Mouse (Mus musculus) ES-E14 (cell line): Measurements from ENCODE around the gene Cisd1.

Experiments
- HCFC1 ChIP-seq: IDR thresholded peaks from 2 replicates; pipeline ENCODE4 v1.6.1; 2012; ENCODE audit warnings: low read length, inconsistent platforms, borderline replicate concordance; ENCODE audit not compliant: insufficient read depth
- ZC3H11A ChIP-seq: IDR thresholded peaks from 2 replicates; pipeline ENCODE4 v1.6.1; 2012; ENCODE audit warnings: low read depth, mild to moderate bottlenecking, inconsistent platforms, low read length, borderline replicate concordance
- ZNF384 ChIP-seq: IDR thresholded peaks from 2 replicates; pipeline ENCODE4 v1.6.1; 2012; ENCODE audit warnings: low read depth, low read length, inconsistent platforms

DNA sequence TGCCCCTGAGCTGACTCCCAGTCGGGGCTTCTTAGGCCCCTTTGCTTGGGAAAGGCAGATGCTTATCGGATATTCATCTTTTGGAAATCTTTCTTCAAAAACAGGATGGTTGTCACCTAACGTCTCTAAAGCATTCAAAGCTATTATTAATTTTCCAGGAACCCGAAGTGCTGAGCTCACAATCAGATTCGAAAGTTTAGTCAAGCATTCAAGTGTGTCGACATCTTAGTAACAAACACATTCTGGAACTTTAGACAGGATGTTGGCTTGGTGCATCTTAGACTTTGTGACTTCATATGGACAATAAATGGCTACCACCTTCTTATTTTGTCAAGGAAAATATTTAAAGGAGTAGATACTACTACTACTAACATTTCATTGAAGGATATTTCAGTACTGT lies 16.4 kb downstream of the Cisd1 start:
- TF ChIP-seq ZC3H11A: no peak
- no peak for TF ChIP-seq HCFC1
- TF ChIP-seq ZNF384: no peak
